Mouse (Mus musculus) myocyte (in vitro differentiated cells): ENCODE data around the gene Kif6. TPM values are rescaled to one million over a fixed set of nuclear protein-coding genes. Genes with fewer than 3 reads are reported as not detected.

Source experiments
- H3K27me3 ChIP-seq: one replicate; pipeline ENCODE4 v1.6.1; 2011; ENCODE audit not compliant: control insufficient read depth, insufficient read depth, insufficient read length
- H3K36me3 ChIP-seq: one replicate; pipeline ENCODE4 v1.6.1; 2011; ENCODE audit not compliant: control insufficient read depth, insufficient read depth
- H3K4me2 ChIP-seq: one replicate; pipeline ENCODE4 v1.6.1; 2011; ENCODE audit warnings: low read depth, control low read depth
- H3K4me3 ChIP-seq: one replicate; pipeline ENCODE4 v1.5.1; 2011; ENCODE audit warnings: mild to moderate bottlenecking, control low read depth, moderate library complexity
- H3K79me2 ChIP-seq: one replicate; pipeline ENCODE4 v1.6.1; 2011; ENCODE audit not compliant: control insufficient read depth, insufficient read depth
- H3ac ChIP-seq: one replicate; pipeline ENCODE4 v1.6.1; 2011; ENCODE audit not compliant: control insufficient read depth, insufficient read length
- CEBPB ChIP-seq: IDR thresholded peaks from 2 replicates; pipeline ENCODE4 v1.6.1; 2011; ENCODE audit warnings: mild to moderate bottlenecking, moderate library complexity; ENCODE audit not compliant: poor library complexity, insufficient read depth, severe bottlenecking
- E2F4 ChIP-seq: IDR thresholded peaks from one replicate; pipeline ENCODE4 v1.6.1; 2011; ENCODE audit warnings: mild to moderate bottlenecking, control low read depth, moderate library complexity; ENCODE audit not compliant: insufficient read depth
- MAX ChIP-seq: IDR thresholded peaks from one replicate; pipeline ENCODE4 v1.6.1; 2011; ENCODE audit warnings: low read depth, mild to moderate bottlenecking, control low read depth
- MYOD1 ChIP-seq, 3 experiments: IDR thresholded peaks; one replicate each; pipeline ENCODE4 v1.6.1; 2011; ENCODE audit warnings: control low read depth in 2 of 3, low read depth in 2 of 3, mild to moderate bottlenecking in 2 of 3, moderate library complexity in 1 of 3; ENCODE audit not compliant: insufficient read length in 2 of 3, control insufficient read depth in 1 of 3
- MYOG ChIP-seq, 3 experiments: IDR thresholded peaks; one replicate each; pipeline ENCODE4 v1.6.1; 2011; ENCODE audit warnings: control low read depth in 2 of 3, low read depth in 2 of 3, mild to moderate bottlenecking in 2 of 3; ENCODE audit not compliant: insufficient read length in 2 of 3, control insufficient read depth in 1 of 3, insufficient read depth in 1 of 3
- POLR2A ChIP-seq: IDR thresholded peaks from one replicate; pipeline ENCODE4 v1.6.1; 2011; ENCODE audit warnings: low read depth, mild to moderate bottlenecking, control low read depth, moderate library complexity; ENCODE audit not compliant: insufficient read length
- POLR2AphosphoS2 ChIP-seq: IDR thresholded peaks from one replicate; pipeline ENCODE4 v1.6.1; 2011; ENCODE audit warnings: low read depth, control low read depth; ENCODE audit not compliant: insufficient read length
- REST ChIP-seq: IDR thresholded peaks from one replicate; pipeline ENCODE4 v1.6.1; 2011; ENCODE audit warnings: mild to moderate bottlenecking, control low read depth, moderate library complexity; ENCODE audit not compliant: insufficient read depth, insufficient read length
- SRF ChIP-seq: IDR thresholded peaks from one replicate; pipeline ENCODE4 v1.6.1; 2011; ENCODE audit warnings: low read depth; ENCODE audit not compliant: control insufficient read depth, insufficient read length
- TCF12 ChIP-seq: IDR thresholded peaks from one replicate; pipeline ENCODE4 v1.6.1; 2011; ENCODE audit warnings: mild to moderate bottlenecking, control low read depth; ENCODE audit not compliant: poor library complexity, insufficient read depth, severe bottlenecking
- TCF3 ChIP-seq: IDR thresholded peaks from one replicate; pipeline ENCODE4 v1.6.1; 2011; ENCODE audit warnings: low read depth, control low read depth; ENCODE audit not compliant: insufficient read length
- USF1 ChIP-seq: IDR thresholded peaks from one replicate; pipeline ENCODE4 v1.6.1; 2011; ENCODE audit warnings: low read depth, mild to moderate bottlenecking, control low read depth, moderate library complexity
- polyA plus RNA-seq: library from polyadenylated mRNA; unstranded; fragments of >200 nt; fragmentation: generic; extraction: Trizol; gene quantifications from one replicate; pipeline ENCODE4 v1.2.1, GENCODE M21; 2012; ENCODE audit warnings: missing spikeins

Kif6 gene
- polyA plus RNA-seq, 1 experiment: 0.07 TPM

DNA sequence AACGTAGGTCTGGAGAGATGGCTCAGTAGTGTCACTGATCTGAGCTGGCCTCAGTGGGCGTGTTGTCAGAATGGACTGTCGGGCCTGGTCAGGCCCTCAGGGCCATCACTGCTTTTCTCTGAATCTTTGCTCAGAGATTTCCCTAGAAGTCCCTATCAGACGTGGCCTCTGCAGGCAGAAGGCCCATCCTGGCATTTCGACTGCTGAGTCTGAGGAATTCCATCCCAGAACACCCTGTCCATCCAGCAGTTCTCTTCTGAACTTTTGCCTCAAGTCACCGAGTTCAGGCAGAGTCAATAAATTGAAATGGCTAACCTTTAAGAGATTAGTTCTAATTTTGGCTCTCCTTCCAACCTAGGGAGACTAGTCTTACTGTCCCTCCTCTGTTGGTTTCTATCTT lies 119.1 kb downstream of the Kif6 start:
- no peaks in the 10 kb centered on the region for H3K79me2 ChIP-seq
- no peak overlapping the region for H3ac ChIP-seq
- no peaks in the 10 kb centered on the region for H3K27me3 ChIP-seq
- TF ChIP-seq MYOD1 (IDR thresholded peaks at IDR 0.05; ENCODE audit: control insufficient read depth in 1 of 3, insufficient read length in 2 of 3, low read depth in 2 of 3): no peak
- no peak for TF ChIP-seq POLR2AphosphoS2
- TF ChIP-seq TCF3: no peak
- TF ChIP-seq CEBPB: no peak
- TF ChIP-seq E2F4: no peak
- no peak for TF ChIP-seq USF1
- TF ChIP-seq MYOG (IDR thresholded peaks at IDR 0.05; ENCODE audit: control insufficient read depth in 1 of 3, insufficient read depth in 1 of 3, insufficient read length in 2 of 3, low read depth in 2 of 3): no peak
- no peak for TF ChIP-seq SRF
- no peak for TF ChIP-seq POLR2A
- TF ChIP-seq REST: no peak
- TF ChIP-seq MAX: no peak
- no peak overlapping the region for H3K4me3 ChIP-seq
- H3K4me2 ChIP-seq: no peak overlapping the region
- H3K36me3 ChIP-seq: no peaks in the 10 kb centered on the region

DNA sequence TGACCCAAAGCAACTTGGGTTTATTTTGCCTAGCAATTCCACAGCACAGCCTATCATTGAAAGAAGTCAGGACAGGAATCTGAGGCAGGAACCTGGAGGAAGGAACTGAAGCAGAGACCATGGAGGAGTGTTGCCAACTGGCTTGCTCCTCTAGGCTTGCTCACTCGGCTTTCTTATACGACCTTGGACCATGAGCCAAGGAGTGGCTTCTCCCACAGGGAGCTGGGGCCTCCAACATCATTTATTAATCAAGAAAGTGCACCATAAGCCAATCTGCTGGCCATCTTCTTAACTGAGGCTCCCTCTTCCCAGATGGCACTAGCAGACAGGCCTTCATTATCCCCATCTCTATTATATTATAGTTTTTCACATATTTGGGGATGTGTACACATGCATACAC lies 119.8 kb downstream of the Kif6 start:
- Histone ChIP-seq H3K27me3 (no peaks in the 10 kb centered on the region), H3ac (no peak overlapping the region), H3K79me2 (no peaks in the 10 kb centered on the region), H3K4me2 (no peak overlapping the region), H3K4me3 (no peak overlapping the region), H3K36me3 (no peaks in the 10 kb centered on the region)
- TF ChIP-seq REST: no peak
- TF ChIP-seq POLR2A: no peak
- no peak for TF ChIP-seq TCF12
- no peak for TF ChIP-seq CEBPB
- no peak for TF ChIP-seq MYOD1 (IDR thresholded peaks at IDR 0.05; ENCODE audit: control insufficient read depth in 1 of 3, insufficient read length in 2 of 3, low read depth in 2 of 3)
- no peak for TF ChIP-seq E2F4
- TF ChIP-seq TCF3: no peak
- TF ChIP-seq SRF: no peak
- TF ChIP-seq MAX: no peak
- TF ChIP-seq USF1: no peak
- no peak for TF ChIP-seq POLR2AphosphoS2
- no peak for TF ChIP-seq MYOG (IDR thresholded peaks at IDR 0.05; ENCODE audit: control insufficient read depth in 1 of 3, insufficient read depth in 1 of 3, insufficient read length in 2 of 3, low read depth in 2 of 3)

DNA sequence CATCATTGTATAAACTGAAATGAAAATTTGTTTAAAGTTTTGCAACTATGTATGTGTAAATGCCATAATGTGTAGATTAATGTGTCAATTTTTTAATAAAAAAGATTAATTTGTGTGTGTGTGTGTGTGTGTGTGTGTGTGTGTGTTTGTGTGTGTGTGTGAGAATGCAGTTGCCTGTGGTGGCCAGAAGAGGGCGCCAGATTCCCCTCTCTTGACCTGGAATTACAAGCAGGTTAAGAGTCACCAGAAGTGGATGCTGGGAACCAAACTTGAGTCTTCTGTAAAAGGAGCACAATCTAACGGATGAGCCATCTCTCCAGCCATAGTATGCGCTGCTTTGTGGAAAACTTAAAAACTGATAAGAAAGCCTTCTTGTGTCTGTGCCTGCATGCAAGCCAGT lies 121.4 kb downstream of the Kif6 start:
- H3K27me3 ChIP-seq: no peaks in the 10 kb centered on the region
- H3K4me3 ChIP-seq: no peak overlapping the region
- no peaks in the 10 kb centered on the region for H3K79me2 ChIP-seq
- H3K36me3 ChIP-seq: no peaks in the 10 kb centered on the region
- H3K4me2 ChIP-seq: no peak overlapping the region
- no peak for TF ChIP-seq MYOD1 (IDR thresholded peaks at IDR 0.05; ENCODE audit: control insufficient read depth in 1 of 3, insufficient read length in 2 of 3, low read depth in 2 of 3)
- TF ChIP-seq USF1: no peak
- no peak for TF ChIP-seq TCF3
- TF ChIP-seq SRF: no peak
- TF ChIP-seq REST: no peak
- no peak for TF ChIP-seq MYOG (IDR thresholded peaks at IDR 0.05; ENCODE audit: control insufficient read depth in 1 of 3, insufficient read depth in 1 of 3, insufficient read length in 2 of 3, low read depth in 2 of 3)
- no peak for TF ChIP-seq MAX
- TF ChIP-seq E2F4: no peak
- no peak overlapping the region for H3ac ChIP-seq

DNA sequence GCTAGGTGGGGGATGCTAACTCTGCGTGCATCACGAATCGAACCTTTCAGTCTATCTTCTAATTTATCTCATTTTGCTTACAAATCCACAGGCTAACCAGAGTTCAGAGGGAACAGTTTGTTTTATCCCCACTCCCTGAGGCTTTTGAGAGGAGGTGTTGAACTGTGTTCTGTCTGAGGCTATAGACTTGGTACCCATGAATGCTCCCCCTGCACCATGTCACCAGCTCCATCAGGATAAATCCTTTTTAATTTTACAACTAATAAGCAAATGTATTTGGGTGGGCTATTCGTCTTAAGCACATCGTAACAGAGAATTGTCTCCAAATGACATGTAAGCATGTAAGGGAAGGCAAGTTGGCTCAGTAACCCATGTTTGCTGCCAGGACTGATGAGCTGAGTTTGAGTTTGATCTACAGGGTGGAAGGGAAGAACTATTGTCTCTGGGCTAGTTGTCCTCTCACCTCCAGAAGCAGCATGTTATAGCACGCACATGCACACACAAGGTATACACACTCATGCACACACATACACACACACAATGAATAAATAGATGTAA lies 122.4 kb downstream of the Kif6 start:
- Histone ChIP-seq H3K79me2 (no peaks in the 10 kb centered on the region), H3K4me3 (no peak overlapping the region), H3ac (no peak overlapping the region), H3K4me2 (no peak overlapping the region), H3K36me3 (no peaks in the 10 kb centered on the region), H3K27me3 (no peaks in the 10 kb centered on the region)
- no peak for TF ChIP-seq MAX
- no peak for TF ChIP-seq CEBPB
- TF ChIP-seq SRF: no peak
- TF ChIP-seq POLR2AphosphoS2: no peak
- TF ChIP-seq MYOG (IDR thresholded peaks at IDR 0.05; ENCODE audit: control insufficient read depth in 1 of 3, insufficient read depth in 1 of 3, insufficient read length in 2 of 3, low read depth in 2 of 3): no peak
- no peak for TF ChIP-seq REST
- no peak for TF ChIP-seq TCF12
- no peak for TF ChIP-seq USF1
- no peak for TF ChIP-seq TCF3
- no peak for TF ChIP-seq MYOD1 (IDR thresholded peaks at IDR 0.05; ENCODE audit: control insufficient read depth in 1 of 3, insufficient read length in 2 of 3, low read depth in 2 of 3)
- TF ChIP-seq POLR2A: no peak
- no peak for TF ChIP-seq E2F4

DNA sequence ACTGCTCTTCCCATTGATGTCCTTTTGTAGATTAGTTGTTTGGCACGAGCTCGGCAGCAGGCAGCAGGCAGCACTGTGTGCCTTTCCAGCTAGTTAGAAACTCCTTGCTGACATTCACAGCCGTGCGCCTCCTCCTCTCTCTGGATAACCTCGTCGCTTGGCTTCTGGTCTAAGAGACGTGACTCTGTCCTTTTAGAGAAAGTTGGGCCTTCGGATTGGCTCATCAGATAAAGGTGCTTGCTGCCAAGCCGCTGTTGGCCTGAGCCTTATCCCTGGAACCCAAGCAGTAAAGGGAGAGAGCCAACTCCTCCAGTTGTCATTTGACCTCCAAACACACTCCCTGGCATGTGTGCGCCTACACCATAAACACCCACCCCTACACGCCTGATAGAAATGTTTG lies 123.4 kb downstream of the Kif6 start:
- H3K79me2 ChIP-seq: no peaks in the 10 kb centered on the region
- no peak overlapping the region for H3K4me3 ChIP-seq
- no peak overlapping the region for H3ac ChIP-seq
- H3K27me3 ChIP-seq: no peaks in the 10 kb centered on the region
- no peak for TF ChIP-seq USF1
- TF ChIP-seq REST: no peak
- no peak for TF ChIP-seq POLR2AphosphoS2
- TF ChIP-seq TCF3: no peak
- TF ChIP-seq SRF: no peak
- TF ChIP-seq CEBPB: no peak
- TF ChIP-seq MYOD1 (IDR thresholded peaks at IDR 0.05; ENCODE audit: control insufficient read depth in 1 of 3, insufficient read length in 2 of 3, low read depth in 2 of 3): no peak
- TF ChIP-seq MYOG (IDR thresholded peaks at IDR 0.05; ENCODE audit: control insufficient read depth in 1 of 3, insufficient read depth in 1 of 3, insufficient read length in 2 of 3, low read depth in 2 of 3): no peak
- H3K4me2 ChIP-seq: no peak overlapping the region
- no peaks in the 10 kb centered on the region for H3K36me3 ChIP-seq
